Mouse (Mus musculus) cortical plate, adult 2 months (tissue): Measurements from ENCODE around the gene D7Ertd443e.

Experiments
- CTCF ChIP-seq: fragments of 200-500 bp; IDR thresholded peaks from 2 replicates; pipeline ENCODE4 v1.5.1; 2011; ENCODE audit warnings: mild to moderate bottlenecking, control low read depth, low read length; ENCODE audit not compliant: insufficient read depth; ENCODE audit errors: extremely low read depth
- POLR2A ChIP-seq: fragments of 200-500 bp; IDR thresholded peaks from 2 replicates; pipeline ENCODE4 v1.6.1; 2011; ENCODE audit warnings: mild to moderate bottlenecking, low read length, control low read depth; ENCODE audit not compliant: insufficient read depth; ENCODE audit errors: extremely low read depth

GRCm38 (mm10) chr7:134235552-134235951 is 149.9 kb downstream of the D7Ertd443e start:
- no peak for TF ChIP-seq CTCF
- TF ChIP-seq POLR2A = no peak
